Mouse (Mus musculus) heart, embryonic 14.5 days (tissue): ENCODE data around the gene Calcb. TPM values are rescaled to one million over a fixed set of nuclear protein-coding genes. Genes with fewer than 3 reads are reported as not detected.

Source experiments
- ATAC-seq: fragments of 200-750 bp; cut with Nextera tagmentation; 2 replicates; pipeline ENCODE4 v1.8.0; 2017; ENCODE audit warnings: low read depth, moderate TSS enrichment; ENCODE audit not compliant: insufficient number of reproducible peaks, insufficient read depth, low FRiP score
- H3K27ac ChIP-seq, 2 experiments: fragments of 200-500 bp in 1 of 2; fragments of 300-500 bp in 1 of 2; sonication (generic) in 1 of 2; replicated peaks in 1 of 2; 2 replicates each; pipeline ENCODE4 v1.5.1; 2012 to 2014; ENCODE audit warnings: low read depth in 2 of 2, low read length in 2 of 2, control low read depth in 1 of 2, mild to moderate bottlenecking in 1 of 2, mixed read lengths in 1 of 2; ENCODE audit not compliant: control insufficient read depth in 1 of 2, insufficient read depth in 1 of 2
- H3K27me3 ChIP-seq: fragments of 300-500 bp; sonication (generic); 2 replicates; pipeline ENCODE4 v1.6.1; 2014; ENCODE audit warnings: mild to moderate bottlenecking, low read length, control low read depth; ENCODE audit not compliant: control insufficient read depth, insufficient read depth
- H3K36me3 ChIP-seq: fragments of 300-500 bp; sonication (generic); 2 replicates; pipeline ENCODE4 v1.6.1; 2014; ENCODE audit warnings: mild to moderate bottlenecking, control low read depth, low read length, mixed read lengths; ENCODE audit not compliant: control insufficient read depth, insufficient read depth
- H3K4me1 ChIP-seq, 2 experiments: fragments of 200-500 bp in 1 of 2; fragments of 300-500 bp in 1 of 2; sonication (generic) in 1 of 2; 2 replicates each; pipeline ENCODE4 v1.6.1; 2012 to 2014; ENCODE audit warnings: low read length in 2 of 2, control low read depth in 1 of 2, mixed read lengths in 1 of 2; ENCODE audit not compliant: control insufficient read depth in 2 of 2, insufficient read depth in 2 of 2
- H3K4me2 ChIP-seq: fragments of 300-500 bp; sonication (generic); 2 replicates; pipeline ENCODE4 v1.6.1; 2014; ENCODE audit warnings: mild to moderate bottlenecking, low read length
- H3K4me3 ChIP-seq, 2 experiments: fragments of 200-500 bp in 1 of 2; fragments of 300-500 bp in 1 of 2; sonication (generic) in 1 of 2; 2 replicates each; pipeline ENCODE4 v1.5.1; 2012 to 2014; ENCODE audit warnings: low read length in 2 of 2, mild to moderate bottlenecking in 2 of 2, control low read depth in 1 of 2, low read depth in 1 of 2, moderate library complexity in 1 of 2; ENCODE audit not compliant: control insufficient read depth in 1 of 2, insufficient read depth in 1 of 2
- H3K9ac ChIP-seq: fragments of 300-500 bp; sonication (generic); 2 replicates; pipeline ENCODE4 v1.6.1; 2014; ENCODE audit warnings: mild to moderate bottlenecking, low read length
- H3K9me3 ChIP-seq: fragments of 300-500 bp; sonication (generic); 2 replicates; pipeline ENCODE4 v1.6.1; 2016; ENCODE audit warnings: low read length, control low read depth; ENCODE audit not compliant: control insufficient read depth
- WGBS: fragments of 180-500 bp; shearing (Covaris S2); extraction: QIAGEN DNeasy Blood & Tissue Kit; methylation state at CpG from one replicate; pipeline ENCODE4 v1.1.7; 2014; 5-methylcytosine and 5-hydroxymethylcytosine counted together
- polyA plus RNA-seq: library from polyadenylated mRNA; unstranded; fragments of >200 nt; fragmentation: Nextera tagmentation; extraction: Ambion mirVana; gene quantifications from 2 replicates; pipeline ENCODE4 v1.2.1, GENCODE M21; 2014

Calcb gene
- not detected in 2 replicates for polyA plus RNA-seq

DNA sequence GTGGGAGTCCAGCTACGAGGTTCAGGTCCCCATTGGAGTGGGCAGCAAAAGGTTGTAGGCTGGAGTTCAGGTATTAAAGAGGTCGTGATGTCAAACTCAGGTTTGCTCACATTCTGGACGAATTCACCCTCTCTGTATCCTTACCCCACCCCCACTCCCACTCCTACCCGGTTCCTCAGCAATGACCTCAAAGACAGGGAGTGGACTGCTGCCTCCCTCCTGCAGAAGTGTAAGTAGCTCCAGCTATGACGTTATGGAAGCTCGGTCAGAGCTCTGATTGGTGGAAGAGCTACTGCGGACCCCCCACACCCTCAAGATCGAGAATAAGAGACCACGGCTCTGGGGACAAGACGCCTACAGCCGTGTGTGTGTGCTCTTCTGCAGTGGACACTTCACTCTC, at the start of gene Calcb:
TSS of gene Calcb (plus strand) at position 344 of the 400 bp plus-strand sequence.
- H3K4me2 ChIP-seq = peak within 1 kb of the TSS; percentile 59
- peak within 1 kb of the TSS; percentile 15 to 20 for H3K4me3 ChIP-seq
- H3K4me1 ChIP-seq = peaks cover 3 to 14% of the 10 kb centered on the region in 2 experiments; a peak in 2 of 4 replicates
- H3K9ac ChIP-seq = no peak within 1 kb of the TSS
- peaks cover 52% of the 10 kb centered on the region for H3K27me3 ChIP-seq
- no peak within 1 kb of the TSS for H3K27ac ChIP-seq
- no peaks in the 10 kb centered on the region for H3K9me3 ChIP-seq
- H3K36me3 ChIP-seq = no peaks in the 10 kb centered on the region
- ATAC-seq = no peak
- 4% methylated on average over 11 of the region's 11 CpGs for WGBS

DNA sequence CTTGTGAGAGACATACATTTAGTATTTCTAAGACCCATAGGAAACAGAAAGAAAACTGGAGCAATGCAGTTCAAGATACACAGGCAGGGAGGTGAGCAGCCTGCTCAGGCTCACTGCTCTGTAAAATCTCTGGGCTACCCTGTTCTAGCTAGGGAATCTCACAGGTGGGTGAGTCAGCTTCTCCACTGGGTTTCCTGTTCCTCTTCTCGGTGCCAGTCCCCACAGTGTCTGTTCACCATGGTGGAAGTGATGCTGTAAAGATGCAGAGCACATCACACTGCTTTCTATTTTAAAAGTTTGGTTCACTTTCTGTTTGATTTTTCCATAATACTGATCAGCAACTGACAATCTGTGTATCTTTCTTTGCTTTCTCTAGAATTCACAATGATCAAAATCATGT, 47.0 kb upstream of the Calcb start:
- H3K9ac ChIP-seq = no peak overlapping the region
- H3K4me1 ChIP-seq = no peaks in the 10 kb centered on the region
- H3K36me3 ChIP-seq = no peaks in the 10 kb centered on the region
- H3K4me3 ChIP-seq = no peak overlapping the region
- H3K4me2 ChIP-seq = no peak overlapping the region
- H3K9me3 ChIP-seq = no peaks in the 10 kb centered on the region
- no peak overlapping the region for H3K27ac ChIP-seq
- no peak for ATAC-seq
- no peaks in the 10 kb centered on the region for H3K27me3 ChIP-seq
- 60% methylated on average over 1 of the region's 1 CpGs for WGBS

DNA sequence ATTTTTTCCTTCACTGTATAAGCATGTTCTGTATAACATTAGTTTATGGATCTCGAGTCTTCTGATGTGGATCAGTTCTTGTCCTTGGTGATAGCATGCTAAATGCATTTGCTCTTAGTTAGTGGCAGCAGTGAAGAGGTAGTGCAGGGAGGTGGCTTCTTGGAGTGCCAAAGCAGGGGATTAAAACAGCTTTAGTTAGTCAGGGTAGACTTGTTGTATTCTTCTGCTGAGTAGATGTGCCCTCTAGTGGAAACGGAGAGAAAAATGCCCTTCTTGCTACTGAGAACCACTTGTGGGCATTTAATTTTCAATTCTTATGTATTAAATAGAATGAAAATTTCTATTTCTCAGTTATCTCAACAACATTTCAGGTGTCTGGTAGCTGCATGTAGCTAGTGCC, 45.7 kb upstream of the Calcb start:
- H3K27ac ChIP-seq = no peak overlapping the region
- 25% methylated on average over 2 of the region's 2 CpGs for WGBS
- H3K4me3 ChIP-seq = no peak overlapping the region
- H3K9ac ChIP-seq = no peak overlapping the region
- H3K9me3 ChIP-seq = no peaks in the 10 kb centered on the region
- H3K4me1 ChIP-seq = no peaks in the 10 kb centered on the region
- ATAC-seq = no peak
- H3K4me2 ChIP-seq = no peak overlapping the region
- H3K27me3 ChIP-seq = no peaks in the 10 kb centered on the region
- H3K36me3 ChIP-seq = no peaks in the 10 kb centered on the region

DNA sequence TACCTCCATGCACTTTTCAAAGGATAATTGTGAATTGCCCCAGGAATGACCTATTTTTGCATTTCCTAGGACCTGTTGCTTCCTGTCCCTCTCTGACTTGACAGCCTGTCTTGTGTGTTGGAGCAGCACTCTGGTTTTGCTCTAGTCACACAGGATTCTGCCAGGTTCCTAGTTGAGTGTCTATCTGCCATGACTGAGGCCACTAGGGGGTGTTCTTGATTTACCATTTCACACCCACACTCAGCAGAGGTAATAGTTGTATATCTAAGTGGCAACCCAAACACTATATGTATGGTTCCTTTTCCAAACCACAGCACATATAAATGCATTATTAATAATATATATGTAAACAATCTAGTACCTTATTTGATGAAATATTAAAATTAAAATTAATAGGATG, 26.1 kb upstream of the Calcb start:
- Histone ChIP-seq H3K27me3 (no peaks in the 10 kb centered on the region), H3K9me3 (no peaks in the 10 kb centered on the region), H3K9ac (no peak overlapping the region), H3K36me3 (no peaks in the 10 kb centered on the region), H3K4me2 (no peak overlapping the region), H3K4me1 (no peaks in the 10 kb centered on the region), H3K4me3 (no peak overlapping the region), H3K27ac (no peak overlapping the region)
- no peak for ATAC-seq

DNA sequence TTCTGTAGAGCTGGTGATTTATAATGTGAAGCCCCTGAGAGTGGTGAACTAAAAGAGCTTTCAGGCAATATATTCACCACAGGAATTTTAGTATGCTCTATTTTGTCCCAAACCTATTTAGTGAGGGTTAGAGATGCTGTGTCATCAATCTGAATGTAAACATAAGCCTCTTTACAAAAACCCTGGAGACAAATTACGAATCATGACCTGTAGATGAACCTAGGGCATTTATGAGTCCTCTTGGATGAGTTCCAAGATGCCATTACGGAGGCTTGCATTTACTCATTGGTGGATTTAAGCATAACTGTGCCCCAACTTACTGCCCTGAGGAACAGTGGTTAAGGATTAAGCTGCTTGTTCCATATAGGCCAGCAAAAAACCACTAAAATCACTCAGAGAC, 17.6 kb upstream of the Calcb start:
- Histone ChIP-seq H3K4me2 (no peak overlapping the region), H3K27me3 (no peaks in the 10 kb centered on the region), H3K36me3 (no peaks in the 10 kb centered on the region), H3K4me3 (no peak overlapping the region), H3K9ac (no peak overlapping the region), H3K9me3 (no peaks in the 10 kb centered on the region), H3K4me1 (0 out of 4 replicates have a peak, but pooled peaks cover 0 to 3% of the 10 kb centered on the region in 2 experiments), H3K27ac (no peak overlapping the region)
- 31% methylated on average over 2 of the region's 2 CpGs for WGBS
- ATAC-seq = no peak

DNA sequence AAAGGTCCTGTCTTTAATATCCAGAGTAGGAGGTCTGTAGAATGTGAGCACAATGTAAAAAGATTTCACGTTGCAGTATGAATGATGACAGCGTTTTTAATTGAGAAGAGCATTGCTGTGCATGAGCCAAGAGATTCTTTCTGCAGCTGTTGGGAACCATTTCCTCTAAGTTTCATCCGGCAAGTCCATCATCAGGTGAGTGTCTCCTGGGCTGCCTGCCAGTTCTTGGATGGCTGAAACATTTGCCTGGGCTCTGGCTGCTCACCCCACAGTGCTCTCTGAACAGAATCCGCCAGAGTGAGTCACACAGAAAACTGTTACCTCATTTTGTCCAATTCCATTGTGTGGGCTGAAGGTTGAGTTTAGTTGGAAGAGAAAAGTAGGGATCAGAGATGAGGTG, 11.7 kb upstream of the Calcb start:
- no peaks in the 10 kb centered on the region for H3K36me3 ChIP-seq
- no peak overlapping the region for H3K9ac ChIP-seq
- no peak overlapping the region for H3K27ac ChIP-seq
- 67% methylated on average over 4 of the region's 4 CpGs for WGBS
- H3K4me1 ChIP-seq = no peaks in the 10 kb centered on the region
- no peaks in the 10 kb centered on the region for H3K27me3 ChIP-seq
- H3K4me2 ChIP-seq = no peak overlapping the region
- H3K4me3 ChIP-seq = no peak overlapping the region
- no peak for ATAC-seq
- no peaks in the 10 kb centered on the region for H3K9me3 ChIP-seq

DNA sequence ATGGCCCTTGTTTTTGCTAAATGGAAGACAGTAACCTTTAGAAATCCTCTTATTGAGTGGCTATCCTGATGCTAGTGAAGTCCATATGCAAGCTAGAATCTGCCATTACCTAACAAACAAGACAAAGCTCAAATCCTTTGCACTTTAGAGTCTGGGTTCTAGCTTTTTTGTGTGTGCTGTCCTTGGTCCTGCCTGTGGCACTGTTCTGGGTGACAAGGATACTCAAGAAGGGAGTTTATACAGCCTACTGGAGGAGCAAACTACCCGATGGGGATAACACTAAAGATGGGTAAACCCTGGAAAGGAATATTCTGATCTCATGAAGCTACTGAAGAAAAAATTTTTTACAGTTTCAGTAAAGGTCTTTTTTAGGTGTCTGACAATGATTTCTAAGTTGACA, 11.0 kb upstream of the Calcb start:
- 83% methylated on average over 1 of the region's 1 CpGs for WGBS
- Histone ChIP-seq H3K4me2 (no peak overlapping the region), H3K9ac (no peak overlapping the region), H3K27ac (no peak overlapping the region), H3K4me1 (no peaks in the 10 kb centered on the region), H3K36me3 (no peaks in the 10 kb centered on the region), H3K27me3 (no peaks in the 10 kb centered on the region), H3K9me3 (no peaks in the 10 kb centered on the region), H3K4me3 (no peak overlapping the region)
- no peak for ATAC-seq

DNA sequence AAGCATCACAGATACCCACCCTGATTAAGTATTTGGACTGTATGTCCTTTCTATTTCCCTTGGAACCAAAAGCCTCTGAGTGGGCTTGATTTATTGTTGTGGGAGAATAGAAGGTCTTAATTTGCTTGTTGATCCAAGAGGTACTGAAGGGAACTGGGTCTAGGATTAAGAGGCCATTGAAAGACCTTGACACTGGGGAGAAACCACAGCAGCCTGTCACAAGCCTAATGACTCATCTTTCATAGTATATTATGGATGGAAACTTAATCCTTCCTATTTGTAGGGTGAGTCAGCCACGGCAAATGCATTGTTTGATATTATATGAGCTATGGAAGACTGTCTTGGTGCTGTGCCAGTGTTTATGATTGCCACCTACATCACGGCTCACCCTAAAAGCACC, 8.0 kb upstream of the Calcb start:
- ATAC-seq = no peak
- WGBS = 73% methylated on average over 2 of the region's 2 CpGs
- Histone ChIP-seq H3K4me3 (no peak overlapping the region), H3K27ac (no peak overlapping the region), H3K4me1 (no peaks in the 10 kb centered on the region), H3K27me3 (peaks cover 4% of the 10 kb centered on the region; the same call in 1 of the 2 replicates), H3K9me3 (no peaks in the 10 kb centered on the region), H3K36me3 (no peaks in the 10 kb centered on the region), H3K4me2 (no peak overlapping the region), H3K9ac (no peak overlapping the region)
